Mouse (Mus musculus): ENCODE results near the gene Derl3.

DNA sequence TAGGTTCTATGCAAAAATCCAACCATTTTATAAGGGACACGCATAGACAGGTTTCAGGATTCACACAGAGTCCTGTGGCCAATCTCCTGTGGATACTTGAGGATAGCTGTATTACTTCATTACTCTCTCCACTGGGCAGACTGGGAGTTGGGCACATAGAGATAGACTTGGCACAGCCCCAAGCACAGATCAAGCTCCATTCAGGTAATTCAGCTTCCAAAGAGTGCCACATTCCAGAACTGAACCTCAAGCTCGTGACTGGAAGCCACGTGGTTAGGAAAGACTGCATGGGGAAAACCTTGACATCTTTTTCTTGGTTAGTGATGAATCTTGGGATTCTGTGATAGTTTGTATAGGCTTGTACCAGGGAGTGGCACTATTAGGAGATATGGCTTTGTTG lies 14.4 kb upstream of the Derl3 start:
- TF ChIP-seq POLR2A (IDR thresholded peaks at IDR 0.05; ENCODE audit: extremely low read depth, insufficient read depth, low read length) (no peak), CTCF (IDR thresholded peaks at IDR 0.05; ENCODE audit: low read depth, low read length) (no peak)

Data from liver, adult 2 months (tissue).